Comparison of ENCODE assay signal across 14 mouse cellular contexts in the genomic region with DNA sequence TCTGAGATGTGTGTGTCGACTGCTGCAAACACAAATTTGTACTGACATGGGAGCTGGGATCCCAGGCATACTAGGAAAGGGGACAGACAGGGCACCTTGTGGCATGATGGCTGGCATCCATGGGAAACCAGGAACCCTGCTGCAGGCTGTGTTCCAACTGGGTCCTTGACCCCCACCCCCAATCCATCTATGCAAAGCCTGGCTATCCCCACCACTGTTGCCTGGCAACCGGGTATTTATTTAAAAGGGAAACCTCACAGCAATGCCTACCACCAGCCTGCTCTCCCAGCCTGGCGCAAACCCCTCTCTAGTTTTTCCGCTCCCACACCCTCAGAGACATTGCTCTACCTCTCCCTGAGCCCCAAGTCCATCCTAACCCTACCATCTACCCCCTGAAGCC. TPM values are rescaled to one million over a fixed set of nuclear protein-coding genes. Genes with fewer than 3 reads are reported as not detected.
A peak's percentile ranks its signal among the peaks of the same experiment; 100 is the strongest.
DNase-seq lines count a peak whose midpoint lies in the region; ATAC-seq and TF ChIP-seq lines count a peak whose summit lies in the region.
"Had no signal": no experiment of that assay in that cellular context is flagged by ENCODE, and none has a peak within 500 bp of the region (broad histone marks: within the 10 kb centered on the region; RNA-seq: fewer than 3 reads in every experiment).

No protein-coding gene starts in this region.

- no peak for TF ChIP-seq CTCF in midbrain, postnatal 0 days (IDR thresholded peaks at IDR 0.05)

- no peak for DNase-seq in heart, adult 8-10 months (ENCODE audit: low spot score)
- peak; percentile 32 for DNase-seq in right cerebral cortex, postnatal 14 days
- no peak for DNase-seq in right cerebral cortex, postnatal 25 days
- no peak for DNase-seq in midbrain, postnatal 0 days (ENCODE audit: low spot score)
- no peak for DNase-seq in embryo, embryonic 11 days
- no peak for DNase-seq in kidney, adult 18-20 months
- DNase-seq: cerebellum, adult 9-11 months; kidney, postnatal 14 days; lung, adult 18-20 months; thymus, postnatal 36 days had no signal

- no peaks in the 10 kb centered on the region for H3K36me3 ChIP-seq in heart, embryonic 11.5 days (ENCODE audit: control insufficient read depth, insufficient read depth, low read length)
- H3K36me3 ChIP-seq in hindbrain, embryonic 16.5 days (ENCODE audit: control insufficient read depth, insufficient read depth, low read length), result no peaks in the 10 kb centered on the region
- H3K36me3 ChIP-seq in midbrain, postnatal 0 days (ENCODE audit: insufficient read depth, low read length), result no peaks in the 10 kb centered on the region

- no peak for ATAC-seq in heart, embryonic 11.5 days (replicated peaks; ENCODE audit: insufficient number of reproducible peaks, low FRiP score, low TSS enrichment)
- no peak for ATAC-seq in hindbrain, embryonic 16.5 days
- ATAC-seq in midbrain, postnatal 0 days (ENCODE audit: low FRiP score), result no peak

- no peaks in the 10 kb centered on the region for H3K27me3 ChIP-seq in heart, embryonic 11.5 days (ENCODE audit: control insufficient read depth, insufficient read depth, low read length)
- H3K27me3 ChIP-seq in hindbrain, embryonic 16.5 days (replicated peaks; ENCODE audit: control insufficient read depth, insufficient read depth, low read length), result no peaks in the 10 kb centered on the region
- H3K27me3 ChIP-seq in midbrain, postnatal 0 days (ENCODE audit: insufficient read depth, low read length), result no peaks in the 10 kb centered on the region

- H3K4me2 ChIP-seq in heart, embryonic 11.5 days, result no peak overlapping the region
- H3K4me2 ChIP-seq in hindbrain, embryonic 16.5 days (ENCODE audit: low read length), result no peak overlapping the region
- no peak overlapping the region for H3K4me2 ChIP-seq in midbrain, postnatal 0 days (ENCODE audit: low read depth, low read length, poor library complexity, severe bottlenecking)

- no peak overlapping the region for H3K4me3 ChIP-seq in heart, embryonic 11.5 days (ENCODE audit: low read depth, low read length)
- no peak overlapping the region for H3K4me3 ChIP-seq in hindbrain, embryonic 16.5 days (ENCODE audit: low read length)
- H3K4me3 ChIP-seq in midbrain, postnatal 0 days (ENCODE audit: low read depth, low read length), result no peak overlapping the region

- 77% methylated on average over 4 of the region's 4 CpGs for WGBS in heart, embryonic 11.5 days (ENCODE audit: insufficient replicate concordance)
- WGBS in hindbrain, embryonic 16.5 days, result 57% methylated on average over 4 of the region's 4 CpGs
- WGBS in midbrain, postnatal 0 days, result 38% methylated on average over 4 of the region's 4 CpGs

- H3K27ac ChIP-seq in heart, embryonic 11.5 days (ENCODE audit: low read depth, low read length), result peak overlapping the region; percentile 85
- H3K27ac ChIP-seq in hindbrain, embryonic 16.5 days (ENCODE audit: low read depth, low read length), result peak overlapping the region; percentile 31; the same call in 1 of the 2 replicates
- H3K27ac ChIP-seq in midbrain, postnatal 0 days (ENCODE audit: low read depth, low read length), result peak overlapping the region; percentile 4; the same call in 1 of the 2 replicates

- no peak overlapping the region for H3K9ac ChIP-seq in heart, embryonic 11.5 days (ENCODE audit: low read depth, low read length)
- no peak overlapping the region for H3K9ac ChIP-seq in hindbrain, embryonic 16.5 days (ENCODE audit: low read depth, low read length)
- peak overlapping the region; percentile 0; the same call in 1 of the 2 replicates for H3K9ac ChIP-seq in midbrain, postnatal 0 days (replicated peaks; ENCODE audit: low read length, poor library complexity, severe bottlenecking)

- H3K9me3 ChIP-seq in heart, embryonic 11.5 days (replicated peaks; ENCODE audit: control insufficient read depth, low read length), result no peaks in the 10 kb centered on the region
- H3K9me3 ChIP-seq in hindbrain, embryonic 16.5 days (ENCODE audit: control insufficient read depth, low read length), result no peaks in the 10 kb centered on the region
- H3K9me3 ChIP-seq in midbrain, postnatal 0 days (ENCODE audit: low read length), result no peaks in the 10 kb centered on the region

- H3K4me1 ChIP-seq in heart, embryonic 11.5 days (ENCODE audit: control insufficient read depth, insufficient read depth, low read length), result peaks cover 74% of the 10 kb centered on the region
- H3K4me1 ChIP-seq in hindbrain, embryonic 16.5 days (ENCODE audit: control insufficient read depth, insufficient read depth, low read depth, low read length), result peaks cover 53% of the 10 kb centered on the region
- peaks cover 40% of the 10 kb centered on the region for H3K4me1 ChIP-seq in midbrain, postnatal 0 days (ENCODE audit: insufficient read depth, low read length)

RNA-seq across cellular contexts. Expression of a gene that starts 26.2 kb away (rescaled TPM):
- 10.3 and 10.6 TPM in 2 replicates for polyA plus RNA-seq in heart, embryonic 11.5 days (2014; fragmentation: Nextera tagmentation; extraction: Ambion mirVana)
- total RNA-seq in heart, adult 8-10 months (2022), result 1 to 10 TPM; 3.9 to 9.7 (median 7.7) TPM
- 5.9 and 6.2 TPM in 2 replicates for polyA plus RNA-seq in hindbrain, embryonic 16.5 days (2015; fragmentation: Nextera tagmentation; extraction: Ambion mirVana)
- 117 and 164 TPM in 2 replicates for total RNA-seq in midbrain, postnatal 0 days (2014; rRNA removed)
- polyA plus RNA-seq in midbrain, postnatal 0 days (2015; fragmentation: Nextera tagmentation; extraction: Ambion mirVana), result 7.6 and 9.5 TPM in 2 replicates

RNA-seq across cellular contexts. Expression of a gene that starts 38.3 kb away (rescaled TPM):
- 0.69 and 1.6 TPM in 2 replicates for polyA plus RNA-seq in heart, embryonic 11.5 days (2014; fragmentation: Nextera tagmentation; extraction: Ambion mirVana)
- total RNA-seq in heart, adult 8-10 months (2022), result not detected
- polyA plus RNA-seq in hindbrain, embryonic 16.5 days (2015; fragmentation: Nextera tagmentation; extraction: Ambion mirVana), result 0.43 and 0.55 TPM in 2 replicates
- not detected in 2 replicates for total RNA-seq in midbrain, postnatal 0 days (2014; rRNA removed)
- polyA plus RNA-seq in midbrain, postnatal 0 days (2015; fragmentation: Nextera tagmentation; extraction: Ambion mirVana), result 1.0 and 1.2 TPM in 2 replicates
- total RNA-seq: left cerebral cortex, postnatal 25 days; megakaryocyte-erythroid progenitor cell, adult 5-6 weeks had no signal

RNA-seq across cellular contexts. Expression of a gene that starts 41.2 kb away (rescaled TPM):
- polyA plus RNA-seq in heart, embryonic 11.5 days (2014; fragmentation: Nextera tagmentation; extraction: Ambion mirVana), result not detected in 2 replicates
- total RNA-seq in heart, adult 8-10 months (2022), result 1 to 10 TPM in 1 of 4 experiments, under 1 TPM in 3; 0.24 to 1.4 (median 0.72) TPM
- 0.19 and 2.1 TPM in 2 replicates for polyA plus RNA-seq in hindbrain, embryonic 16.5 days (2015; fragmentation: Nextera tagmentation; extraction: Ambion mirVana)
- total RNA-seq in midbrain, postnatal 0 days (2014; rRNA removed), result 0.28 and 1.8 TPM in 2 replicates
- 0.60 and 1.0 TPM in 2 replicates for polyA plus RNA-seq in midbrain, postnatal 0 days (2015; fragmentation: Nextera tagmentation; extraction: Ambion mirVana)
- total RNA-seq: left cerebral cortex, postnatal 25 days; megakaryocyte-erythroid progenitor cell, adult 5-6 weeks had no signal

RNA-seq across cellular contexts. Expression of a gene that starts 47.1 kb away (rescaled TPM):
- 0.97 and 1.2 TPM in 2 replicates for polyA plus RNA-seq in heart, embryonic 11.5 days (2014; fragmentation: Nextera tagmentation; extraction: Ambion mirVana)
- under 1 TPM in 3 of 4 experiments, not detected in 1; 0.28 to 0.46 (median 0.33) TPM for total RNA-seq in heart, adult 8-10 months (2022)
- polyA plus RNA-seq in hindbrain, embryonic 16.5 days (2015; fragmentation: Nextera tagmentation; extraction: Ambion mirVana), result 1.4 and 1.9 TPM in 2 replicates
- total RNA-seq in midbrain, postnatal 0 days (2014; rRNA removed), result 1.9 and 5.2 TPM in 2 replicates
- 2.1 and 2.3 TPM in 2 replicates for polyA plus RNA-seq in midbrain, postnatal 0 days (2015; fragmentation: Nextera tagmentation; extraction: Ambion mirVana)
- total RNA-seq: megakaryocyte-erythroid progenitor cell, adult 5-6 weeks had no signal

Comparison
In these comparisons a context has a peak if more than half of its experiments do, and no peak if none do; other contexts are left out.
1. H3K27ac ChIP-seq: peak in every context shown above with its lines; median percentile 85 in heart, embryonic 11.5 days; 31 in hindbrain, embryonic 16.5 days; 4 in midbrain, postnatal 0 days.